Mouse (Mus musculus) intestine, embryonic 15.5 days (tissue): ENCODE data around the gene Poll. TPM values are rescaled to one million over a fixed set of nuclear protein-coding genes. Genes with fewer than 3 reads are reported as not detected.
A peak's percentile ranks its signal among the peaks of the same experiment; 100 is the strongest.

Experiments used
- ATAC-seq: fragments of 200-750 bp; cut with Nextera tagmentation; 2 replicates; pipeline ENCODE4 v1.8.0; 2017; ENCODE audit warnings: moderate TSS enrichment, moderate library complexity
- H3K27ac ChIP-seq: fragments of 300-500 bp; sonication (generic); 2 replicates; pipeline ENCODE4 v1.5.1; 2015; ENCODE audit warnings: mild to moderate bottlenecking, inconsistent platforms
- H3K27me3 ChIP-seq: fragments of 300-500 bp; sonication (generic); replicated peaks from 2 replicates; pipeline ENCODE4 v1.6.1; 2015; ENCODE audit warnings: inconsistent platforms
- H3K36me3 ChIP-seq: fragments of 300-500 bp; sonication (generic); 2 replicates; pipeline ENCODE4 v1.6.1; 2015; ENCODE audit warnings: inconsistent platforms
- H3K4me1 ChIP-seq: fragments of 300-500 bp; sonication (generic); replicated peaks from 2 replicates; pipeline ENCODE4 v1.6.1; 2015; ENCODE audit warnings: inconsistent platforms
- H3K4me2 ChIP-seq: fragments of 300-500 bp; sonication (generic); replicated peaks from 2 replicates; pipeline ENCODE4 v1.6.1; 2015; ENCODE audit warnings: mild to moderate bottlenecking, inconsistent platforms
- H3K4me3 ChIP-seq: fragments of 300-500 bp; sonication (generic); replicated peaks from 2 replicates; pipeline ENCODE4 v1.5.1; 2015; ENCODE audit warnings: inconsistent platforms
- H3K9ac ChIP-seq: fragments of 300-500 bp; sonication (generic); 2 replicates; pipeline ENCODE4 v1.6.1; 2015; ENCODE audit warnings: inconsistent platforms
- H3K9me3 ChIP-seq: fragments of 300-500 bp; sonication (generic); 2 replicates; pipeline ENCODE4 v1.6.1; 2016; ENCODE audit warnings: inconsistent platforms
- WGBS: fragments of 180-500 bp; shearing (Covaris S2); methylation state at CpG from one replicate; pipeline ENCODE4 v1.1.7; 2015; 5-methylcytosine and 5-hydroxymethylcytosine counted together
- polyA plus RNA-seq: library from polyadenylated mRNA; unstranded; fragments of >200 nt; fragmentation: Nextera tagmentation; extraction: Ambion mirVana; gene quantifications from 2 replicates; pipeline ENCODE4 v1.2.1, GENCODE M21; 2015

The Poll gene
- polyA plus RNA-seq, 1 experiment from 2014 or later: 13.3 TPM

- peaks cover 25% of the 10 kb centered on the region for H3K27me3 ChIP-seq
Measured at GRCm38 (mm10) chr19:45544152-45544924, 16.0 kb downstream of the Poll start.

GRCm38 (mm10) chr19:45542061-45542460, 18.3 kb downstream of the Poll start:
- H3K9me3 ChIP-seq: no peaks in the 10 kb centered on the region
- WGBS: 27% methylated on average over 3 of the region's 3 CpGs
- no peak for ATAC-seq
- peaks cover 7% of the 10 kb centered on the region for H3K4me1 ChIP-seq
- peak overlapping the region; percentile 37 for H3K4me3 ChIP-seq
- peak overlapping the region; percentile 92 for H3K4me2 ChIP-seq
- peak overlapping the region; percentile 14; the same call in 1 of the 2 replicates for H3K9ac ChIP-seq
- H3K27me3 ChIP-seq: peaks cover 25% of the 10 kb centered on the region
- H3K36me3 ChIP-seq: no peaks in the 10 kb centered on the region
- no peak overlapping the region for H3K27ac ChIP-seq

More at GRCm38 (mm10) chr19:45544152-45544924, 16.0 kb downstream of the Poll start:
- peak overlapping the region; percentile 48 for H3K9ac ChIP-seq
- peak overlapping the region; percentile 41 for H3K4me3 ChIP-seq
- peaks cover 7% of the 10 kb centered on the region for H3K4me1 ChIP-seq
- 2% methylated on average over 21 of the region's 26 CpGs for WGBS
- no peaks in the 10 kb centered on the region for H3K9me3 ChIP-seq
- no peaks in the 10 kb centered on the region for H3K36me3 ChIP-seq
- H3K27ac ChIP-seq: no peak overlapping the region
- peak; percentile 54 for ATAC-seq
- H3K4me2 ChIP-seq: peak overlapping the region; percentile 90

GRCm38 (mm10) chr19:45541409-45542041, 18.8 kb downstream of the Poll start:
- H3K4me3 ChIP-seq: peak overlapping the region; percentile 37
- H3K9me3 ChIP-seq: no peaks in the 10 kb centered on the region
- peak overlapping the region; percentile 92 for H3K4me2 ChIP-seq
- peaks cover 7% of the 10 kb centered on the region for H3K4me1 ChIP-seq
- H3K9ac ChIP-seq: peak overlapping the region; percentile 14; the same call in 1 of the 2 replicates
- ATAC-seq: peak; percentile 29; the same call in 1 of the 2 replicates
- no peaks in the 10 kb centered on the region for H3K36me3 ChIP-seq
- WGBS: under 1% methylated on average over 51 of the region's 58 CpGs
- peaks cover 25% of the 10 kb centered on the region for H3K27me3 ChIP-seq
- no peak overlapping the region for H3K27ac ChIP-seq

GRCm38 (mm10) chr19:45540657-45541408, 19.5 kb downstream of the Poll start:
- no peak overlapping the region for H3K9ac ChIP-seq
- WGBS: 35% methylated on average over 8 of the region's 8 CpGs
- H3K9me3 ChIP-seq: no peaks in the 10 kb centered on the region

GRCm38 (mm10) chr19:45537505-45537904, 22.8 kb downstream of the Poll start:
- Histone ChIP-seq H3K27ac (no peak overlapping the region), H3K4me2 (no peak overlapping the region), H3K9ac (no peak overlapping the region), H3K4me3 (no peak overlapping the region), H3K9me3 (no peaks in the 10 kb centered on the region), H3K36me3 (no peaks in the 10 kb centered on the region), H3K27me3 (peaks cover 9% of the 10 kb centered on the region), H3K4me1 (peaks cover 3% of the 10 kb centered on the region)
- WGBS: 61% methylated on average over 1 of the region's 1 CpGs
- no peak for ATAC-seq

More at GRCm38 (mm10) chr19:45540657-45541408, 19.5 kb downstream of the Poll start:
- no peaks in the 10 kb centered on the region for H3K36me3 ChIP-seq
- peaks cover 25% of the 10 kb centered on the region for H3K27me3 ChIP-seq
- H3K4me3 ChIP-seq: peak overlapping the region; percentile 37
- peaks cover 7% of the 10 kb centered on the region for H3K4me1 ChIP-seq
- peak overlapping the region; percentile 92 for H3K4me2 ChIP-seq
- no peak overlapping the region for H3K27ac ChIP-seq
- ATAC-seq: no peak

GRCm38 (mm10) chr19:45535929-45536328, 24.4 kb downstream of the Poll start:
- no peaks in the 10 kb centered on the region for H3K36me3 ChIP-seq

GRCm38 (mm10) chr19:45535214-45535735, 25.1 kb downstream of the Poll start:
- Histone ChIP-seq H3K27ac (no peak overlapping the region), H3K4me2 (no peak overlapping the region), H3K9ac (no peak overlapping the region), H3K27me3 (no peaks in the 10 kb centered on the region; the same call in 1 of the 2 replicates), H3K36me3 (no peaks in the 10 kb centered on the region), H3K9me3 (no peaks in the 10 kb centered on the region), H3K4me3 (no peak overlapping the region), H3K4me1 (no peaks in the 10 kb centered on the region)
- 53% methylated on average over 8 of the region's 8 CpGs for WGBS
- no peak; the same call in 1 of the 2 replicates for ATAC-seq

More at GRCm38 (mm10) chr19:45535929-45536328, 24.4 kb downstream of the Poll start:
- Histone ChIP-seq H3K9me3 (no peaks in the 10 kb centered on the region), H3K27ac (no peak overlapping the region), H3K27me3 (no peaks in the 10 kb centered on the region; the same call in 1 of the 2 replicates), H3K4me1 (no peaks in the 10 kb centered on the region), H3K9ac (no peak overlapping the region), H3K4me3 (no peak overlapping the region), H3K4me2 (no peak overlapping the region)
- ATAC-seq: no peak
- 54% methylated on average over 6 of the region's 6 CpGs for WGBS

GRCm38 (mm10) chr19:45533617-45534016, 26.7 kb downstream of the Poll start:
- WGBS: 78% methylated on average over 7 of the region's 7 CpGs
- no peak overlapping the region for H3K4me2 ChIP-seq
- ATAC-seq: no peak
- H3K4me3 ChIP-seq: no peak overlapping the region
- 0 out of 2 replicates have a peak, but pooled peaks cover 3% of the 10 kb centered on the region for H3K36me3 ChIP-seq
- H3K27ac ChIP-seq: no peak overlapping the region
- H3K4me1 ChIP-seq: no peaks in the 10 kb centered on the region
- no peaks in the 10 kb centered on the region for H3K9me3 ChIP-seq
- no peaks in the 10 kb centered on the region for H3K27me3 ChIP-seq
- no peak overlapping the region for H3K9ac ChIP-seq

GRCm38 (mm10) chr19:45531554-45531953, 28.8 kb downstream of the Poll start:
- H3K27me3 ChIP-seq: no peaks in the 10 kb centered on the region
- H3K27ac ChIP-seq: no peak overlapping the region
- H3K9me3 ChIP-seq: no peaks in the 10 kb centered on the region
- 0 out of 2 replicates have a peak, but pooled peaks cover 8% of the 10 kb centered on the region for H3K36me3 ChIP-seq
- H3K4me1 ChIP-seq: no peaks in the 10 kb centered on the region
- ATAC-seq: no peak
- no peak overlapping the region for H3K4me3 ChIP-seq
- H3K9ac ChIP-seq: no peak overlapping the region
- no peak overlapping the region for H3K4me2 ChIP-seq
- WGBS: 37% methylated on average over 6 of the region's 6 CpGs

- Histone ChIP-seq H3K27me3 (no peaks in the 10 kb centered on the region), H3K36me3 (0 out of 2 replicates have a peak, but pooled peaks cover 8% of the 10 kb centered on the region), H3K9ac (no peak overlapping the region), H3K27ac (no peak overlapping the region), H3K4me2 (no peak overlapping the region), H3K4me1 (no peaks in the 10 kb centered on the region), H3K9me3 (no peaks in the 10 kb centered on the region), H3K4me3 (no peak overlapping the region)
- 69% methylated on average over 15 of the region's 15 CpGs for whole genome bisulfite sequencing
- ATAC-seq: no peak
Measured at GRCm38 (mm10) chr19:45530200-45530995, 29.9 kb downstream of the Poll start.

GRCm38 (mm10) chr19:45529294-45529693, 31.0 kb downstream of the Poll start:
- no peak overlapping the region for H3K9ac ChIP-seq
- H3K4me1 ChIP-seq: no peaks in the 10 kb centered on the region
- no peaks in the 10 kb centered on the region for H3K27me3 ChIP-seq
- H3K9me3 ChIP-seq: no peaks in the 10 kb centered on the region
- H3K27ac ChIP-seq: no peak overlapping the region
- WGBS: 73% methylated on average over 5 of the region's 5 CpGs
- no peak for ATAC-seq
- H3K4me3 ChIP-seq: no peak overlapping the region
- no peak overlapping the region for H3K4me2 ChIP-seq
- H3K36me3 ChIP-seq: 0 out of 2 replicates have a peak, but pooled peaks cover 8% of the 10 kb centered on the region
